Mouse (Mus musculus) C2C12 (cell line): Measurements from ENCODE around the gene Nrxn3. TPM values are rescaled to one million over a fixed set of nuclear protein-coding genes. Genes with fewer than 3 reads are reported as not detected.

Source experiments
- H3K27me3 ChIP-seq: one replicate; pipeline ENCODE4 v1.6.1; 2011; ENCODE audit not compliant: control insufficient read depth, insufficient read depth, insufficient read length
- H3K36me3 ChIP-seq: one replicate; pipeline ENCODE4 v1.6.1; 2011; ENCODE audit not compliant: control insufficient read depth, insufficient read depth
- H3K4me3 ChIP-seq: one replicate; pipeline ENCODE4 v1.5.1; 2011; ENCODE audit warnings: mild to moderate bottlenecking, control low read depth; ENCODE audit not compliant: poor library complexity, insufficient read depth, severe bottlenecking
- H3K79me2 ChIP-seq: one replicate; pipeline ENCODE4 v1.6.1; 2011; ENCODE audit not compliant: control insufficient read depth, insufficient read depth
- H3K79me3 ChIP-seq: one replicate; pipeline ENCODE4 v1.6.1; 2011; ENCODE audit warnings: low read depth, control low read depth
- H3ac ChIP-seq: one replicate; pipeline ENCODE3; 2011; ENCODE audit warnings: low read depth; ENCODE audit not compliant: control insufficient read depth, insufficient read length
- CEBPB ChIP-seq: IDR thresholded peaks from one replicate; pipeline ENCODE4 v1.6.1; 2011; ENCODE audit warnings: low read depth, mild to moderate bottlenecking, control low read depth, moderate library complexity
- CTCF ChIP-seq: IDR thresholded peaks from one replicate; pipeline ENCODE4 v1.5.1; 2011; ENCODE audit not compliant: control insufficient read depth, insufficient read depth, insufficient read length
- FOSL1 ChIP-seq: IDR thresholded peaks from one replicate; pipeline ENCODE4 v1.8.0; 2011; ENCODE audit warnings: mild to moderate bottlenecking, low read length; ENCODE audit not compliant: poor library complexity, insufficient read depth, severe bottlenecking
- MAX ChIP-seq: IDR thresholded peaks from one replicate; pipeline ENCODE4 v1.6.1; 2011; ENCODE audit warnings: mild to moderate bottlenecking, control low read depth
- MYOD1 ChIP-seq: IDR thresholded peaks from one replicate; pipeline ENCODE4 v1.6.1; 2011; ENCODE audit warnings: low read depth; ENCODE audit not compliant: control insufficient read depth, insufficient read length
- MYOG ChIP-seq: IDR thresholded peaks from one replicate; pipeline ENCODE4 v1.6.1; 2011; ENCODE audit not compliant: control insufficient read depth, insufficient read length; ENCODE audit errors: extremely low read depth
- USF1 ChIP-seq: IDR thresholded peaks from one replicate; pipeline ENCODE4 v1.6.1; 2011; ENCODE audit warnings: low read depth, mild to moderate bottlenecking, control low read depth, moderate library complexity
- polyA plus RNA-seq: library from polyadenylated mRNA; unstranded; fragments of >200 nt; fragmentation: generic; extraction: Trizol; gene quantifications from one replicate; pipeline ENCODE4 v1.2.1, GENCODE M21; 2012; ENCODE audit warnings: missing spikeins

Nrxn3 gene
- polyA plus RNA-seq, 1 experiment, result 0.01 TPM

GRCm38 (mm10) chr12:88713456-88713855, 9.2 kb upstream of the Nrxn3 start:
- no peak overlapping the region for H3ac ChIP-seq
- TF ChIP-seq FOSL1 (no peak), USF1 (no peak), CTCF (no peak), MAX (no peak), MYOD1 (no peak), CEBPB (no peak), MYOG (no peak)
- no peak overlapping the region for H3K4me3 ChIP-seq
- H3K79me2 ChIP-seq, result no peaks in the 10 kb centered on the region
- H3K27me3 ChIP-seq, result no peaks in the 10 kb centered on the region
- no peaks in the 10 kb centered on the region for H3K79me3 ChIP-seq
- H3K36me3 ChIP-seq, result no peaks in the 10 kb centered on the region

GRCm38 (mm10) chr12:88722031-88722690, 515 bp upstream of the Nrxn3 start:
- Histone ChIP-seq H3K79me2 (no peaks in the 10 kb centered on the region), H3K27me3 (no peaks in the 10 kb centered on the region), H3K79me3 (no peaks in the 10 kb centered on the region), H3ac (no peak overlapping the region), H3K36me3 (no peaks in the 10 kb centered on the region), H3K4me3 (no peak overlapping the region)
- TF ChIP-seq MAX (no peak), CTCF (no peak), MYOD1 (no peak), MYOG (no peak), CEBPB (no peak), FOSL1 (no peak), USF1 (no peak)

GRCm38 (mm10) chr12:88726316-88726715, 3.6 kb downstream of the Nrxn3 start:
- Histone ChIP-seq H3K79me3 (no peaks in the 10 kb centered on the region), H3K36me3 (no peaks in the 10 kb centered on the region), H3ac (no peak overlapping the region)

GRCm38 (mm10) chr12:88726755-88727154, 4.1 kb downstream of the Nrxn3 start:
- H3K27me3 ChIP-seq, result no peaks in the 10 kb centered on the region
- no peak overlapping the region for H3K4me3 ChIP-seq
- TF ChIP-seq MYOG (no peak), MAX (no peak), USF1 (no peak), CEBPB (no peak), MYOD1 (no peak), FOSL1 (no peak)
- no peaks in the 10 kb centered on the region for H3K36me3 ChIP-seq
- H3K79me3 ChIP-seq, result no peaks in the 10 kb centered on the region
- no peak overlapping the region for H3ac ChIP-seq
- H3K79me2 ChIP-seq, result no peaks in the 10 kb centered on the region

More at GRCm38 (mm10) chr12:88726316-88726715, 3.6 kb downstream of the Nrxn3 start:
- Histone ChIP-seq H3K27me3 (no peaks in the 10 kb centered on the region), H3K4me3 (no peak overlapping the region), H3K79me2 (no peaks in the 10 kb centered on the region)
- TF ChIP-seq USF1 (no peak), MAX (no peak), CEBPB (no peak), MYOG (no peak), CTCF (no peak), MYOD1 (no peak), FOSL1 (no peak)

- Histone ChIP-seq H3K36me3 (no peaks in the 10 kb centered on the region), H3K79me2 (no peaks in the 10 kb centered on the region), H3K79me3 (no peaks in the 10 kb centered on the region), H3K4me3 (no peak overlapping the region), H3ac (no peak overlapping the region), H3K27me3 (no peaks in the 10 kb centered on the region)
- TF ChIP-seq CEBPB (no peak), USF1 (no peak)
These were observed 8.0 kb downstream of the Nrxn3 start for GRCm38 (mm10) chr12:88730720-88731119.

- Histone ChIP-seq H3K27me3 (no peaks in the 10 kb centered on the region), H3K79me3 (no peaks in the 10 kb centered on the region), H3K4me3 (no peak overlapping the region), H3ac (no peak overlapping the region), H3K79me2 (no peaks in the 10 kb centered on the region), H3K36me3 (no peaks in the 10 kb centered on the region)
- TF ChIP-seq MYOD1 (no peak), MYOG (no peak), FOSL1 (no peak), CTCF (no peak), CEBPB (no peak), MAX (no peak), USF1 (no peak)
These were observed 12.4 kb downstream of the Nrxn3 start for GRCm38 (mm10) chr12:88735045-88735444.
